In genomic region chr12:24460406-24460805, GRCm38 (mm10) we compare ENCODE assay signal across 17 mouse cellular contexts. TPM values are rescaled to one million over a fixed set of nuclear protein-coding genes. Genes with fewer than 3 reads are reported as not detected.
DNase-seq lines count a peak whose midpoint lies in the region; ATAC-seq lines count a peak whose summit lies in the region.
"Had no signal": no experiment of that assay in that cellular context is flagged by ENCODE, and none has a peak within 500 bp of the region (broad histone marks: within the 10 kb centered on the region; RNA-seq: fewer than 3 reads in every experiment).

No protein-coding gene starts in this region.

- intact Hi-C loops in heart, postnatal 14 days (cut with DNase I): no loop called here

- H3K4me3 ChIP-seq in kidney, embryonic 16.5 days (ENCODE audit: low read length): no peak overlapping the region
- H3K4me3 ChIP-seq: embryonic facial prominence, embryonic 12.5 days; forebrain, embryonic 15.5 days; heart, embryonic 10.5 days; hindbrain, embryonic 13.5 days had no signal

- H3K9me3 ChIP-seq in kidney, embryonic 16.5 days (ENCODE audit: low read length): no peaks in the 10 kb centered on the region
- H3K9me3 ChIP-seq: embryonic facial prominence, embryonic 12.5 days; forebrain, embryonic 15.5 days; heart, embryonic 10.5 days; hindbrain, embryonic 13.5 days had no signal

- ATAC-seq in kidney, embryonic 16.5 days (ENCODE audit: low FRiP score, low TSS enrichment): no peak
- ATAC-seq: forebrain, embryonic 15.5 days; hindbrain, postnatal 0 days had no signal

- H3K9ac ChIP-seq in kidney, embryonic 16.5 days (replicated peaks; ENCODE audit: low read length): no peak overlapping the region
- H3K9ac ChIP-seq: embryonic facial prominence, embryonic 12.5 days; forebrain, embryonic 15.5 days; hindbrain, embryonic 13.5 days had no signal

- H3K4me1 ChIP-seq in kidney, embryonic 16.5 days (ENCODE audit: insufficient read depth, low read length): no peaks in the 10 kb centered on the region
- H3K4me1 ChIP-seq: embryonic facial prominence, embryonic 12.5 days; forebrain, embryonic 15.5 days; heart, embryonic 10.5 days; hindbrain, embryonic 13.5 days had no signal

- H3K36me3 ChIP-seq in kidney, embryonic 16.5 days (ENCODE audit: insufficient read depth, low read length): no peaks in the 10 kb centered on the region
- H3K36me3 ChIP-seq: embryonic facial prominence, embryonic 12.5 days; forebrain, embryonic 15.5 days; heart, embryonic 10.5 days; hindbrain, embryonic 13.5 days had no signal

- DNase-seq in heart, adult 11 months: peak; percentile 77
- no peak for DNase-seq in heart, postnatal 14 days
- peak; percentile 16 for DNase-seq in kidney, postnatal 10 days
- peak; percentile 25 to 37 for DNase-seq in adrenal gland, postnatal 36 days
- no peak for DNase-seq in cerebellum, adult 18-20 months
- DNase-seq: cerebellum, adult 11 months; cerebellum, adult 9-10 months; cerebellum, postnatal 25 days; gastrocnemius, postnatal 36 days; heart, adult 18-20 months; heart, postnatal 10 days had no signal

- H3K4me2 ChIP-seq in kidney, embryonic 16.5 days (replicated peaks; ENCODE audit: low read depth, low read length): no peak overlapping the region
- H3K4me2 ChIP-seq: embryonic facial prominence, embryonic 12.5 days; forebrain, embryonic 15.5 days; hindbrain, embryonic 13.5 days had no signal

- no peak overlapping the region for H3K27ac ChIP-seq in kidney, embryonic 16.5 days (ENCODE audit: low read length)
- H3K27ac ChIP-seq: embryonic facial prominence, embryonic 12.5 days; forebrain, embryonic 15.5 days; heart, embryonic 10.5 days; hindbrain, embryonic 13.5 days; hindbrain, postnatal 0 days had no signal

- no peaks in the 10 kb centered on the region for H3K27me3 ChIP-seq in kidney, embryonic 16.5 days (ENCODE audit: insufficient read depth, low read length)
- H3K27me3 ChIP-seq: embryonic facial prominence, embryonic 12.5 days; forebrain, embryonic 15.5 days; hindbrain, embryonic 13.5 days had no signal

- WGBS in kidney, embryonic 16.5 days: 41% methylated on average over 10 of the region's 10 CpGs

RNA-seq across cellular contexts. Expression of gene Taf1b, which starts 37.8 kb away (rescaled TPM):
- total RNA-seq in heart, postnatal 14 days (2021): 10 to 100 TPM; 10.4 to 10.6 TPM
- 32.1 and 32.8 TPM in 2 replicates for polyA plus RNA-seq in kidney, embryonic 16.5 days (2015; fragmentation: Nextera tagmentation; extraction: Ambion mirVana)
- 10 to 100 TPM; 12.1 to 17.7 TPM for total RNA-seq in adrenal gland, postnatal 36 days (2021)

Comparison
In these comparisons a context has a peak if more than half of its experiments do, and no peak if none do; other contexts are left out.
1. DNase-seq: peak in heart, adult 11 months (single experiment), kidney, postnatal 10 days (single experiment) and adrenal gland, postnatal 36 days (2 of 2); none in heart, postnatal 14 days (0 of 2) and cerebellum, adult 18-20 months (0 of 2).